Mouse (Mus musculus): Measurements from ENCODE around the gene Cyp2j12. TPM values are rescaled to one million over a fixed set of nuclear protein-coding genes. Genes with fewer than 3 reads are reported as not detected.
A peak's percentile ranks its signal among the peaks of the same experiment; 100 is the strongest.

Gene Cyp2j12
- polyA plus RNA-seq, 1 experiment from 2014 or later = not detected

- Histone ChIP-seq H3K4me2 (replicated peaks) (no peak overlapping the region), H3K27me3 (no peaks in the 10 kb centered on the region), H3K27ac (no peak overlapping the region), H3K9me3 (no peaks in the 10 kb centered on the region), H3K4me1 (0 out of 2 replicates have a peak, but pooled peaks cover 3% of the 10 kb centered on the region), H3K9ac (no peak overlapping the region), H3K36me3 (no peaks in the 10 kb centered on the region), H3K4me3 (no peak overlapping the region)
- ATAC-seq (ENCODE audit: low FRiP score, low read depth) = no peak
Measured at GRCm38 (mm10) chr4:96078308-96078707, 62.6 kb downstream of the Cyp2j12 start.

- no peaks in the 10 kb centered on the region for H3K36me3 ChIP-seq
- WGBS = 2% methylated on average over 19 of the region's 20 CpGs
Measured at GRCm38 (mm10) chr4:96077261-96078125, 63.5 kb downstream of the Cyp2j12 start, which contains the start of gene Cyp2j13. Gene Cyp2j13, minus strand, starts transcription at chr4:96077546.

GRCm38 (mm10) chr4:96062045-96062444, 78.9 kb downstream of the Cyp2j12 start:
- Histone ChIP-seq H3K27me3 (no peaks in the 10 kb centered on the region), H3K9ac (no peak overlapping the region), H3K36me3 (no peaks in the 10 kb centered on the region), H3K4me3 (no peak overlapping the region), H3K9me3 (no peaks in the 10 kb centered on the region), H3K27ac (no peak overlapping the region), H3K4me1 (no peaks in the 10 kb centered on the region), H3K4me2 (replicated peaks) (no peak overlapping the region)
- no peak for ATAC-seq (ENCODE audit: low FRiP score, low read depth)
- WGBS = 85% methylated on average over 2 of the region's 2 CpGs

More at GRCm38 (mm10) chr4:96077261-96078125, 63.5 kb downstream of the Cyp2j12 start, which contains the start of gene Cyp2j13:
- Histone ChIP-seq H3K9me3 (no peaks in the 10 kb centered on the region), H3K4me3 (peak within 1 kb of the TSS; percentile 28), H3K4me1 (0 out of 2 replicates have a peak, but pooled peaks cover 3% of the 10 kb centered on the region), H3K27me3 (no peaks in the 10 kb centered on the region), H3K27ac (no peak within 1 kb of the TSS), H3K9ac (peak within 1 kb of the TSS; percentile 45; the same call in 1 of the 2 replicates), H3K4me2 (replicated peaks) (peak within 1 kb of the TSS; percentile 62)
- peak; percentile 61 for ATAC-seq (ENCODE audit: low FRiP score, low read depth)

GRCm38 (mm10) chr4:96060106-96060505, 80.8 kb downstream of the Cyp2j12 start:
- H3K27me3 ChIP-seq = no peaks in the 10 kb centered on the region
- no peak overlapping the region for H3K9ac ChIP-seq
- 89% methylated on average over 2 of the region's 2 CpGs for WGBS
- no peak overlapping the region for H3K27ac ChIP-seq
- H3K4me2 ChIP-seq (replicated peaks) = no peak overlapping the region
- no peaks in the 10 kb centered on the region for H3K36me3 ChIP-seq
- no peaks in the 10 kb centered on the region for H3K4me1 ChIP-seq
- H3K9me3 ChIP-seq = no peaks in the 10 kb centered on the region
- no peak overlapping the region for H3K4me3 ChIP-seq
- ATAC-seq (ENCODE audit: low FRiP score, low read depth) = no peak

Other genes starting within 250 kb of the Cyp2j12 start
- 11.3 and 12.0 TPM in 2 replicates for gene Hook1, start 173.9 kb downstream of the Cyp2j12 start, polyA plus RNA-seq (2015; fragmentation: Nextera tagmentation; extraction: Ambion mirVana)
- 0.04 and 0.15 TPM in 2 replicates for gene Cyp2j13, start 63.6 kb downstream of the Cyp2j12 start, polyA plus RNA-seq (2015; fragmentation: Nextera tagmentation; extraction: Ambion mirVana)
- not detected in 2 replicates for gene Cyp2j7, start 95.5 kb upstream of the Cyp2j12 start, polyA plus RNA-seq (2015; fragmentation: Nextera tagmentation; extraction: Ambion mirVana)
- gene Cyp2j11, start 207.5 kb upstream of the Cyp2j12 start, polyA plus RNA-seq (2015; fragmentation: Nextera tagmentation; extraction: Ambion mirVana) = not detected in 2 replicates